Mouse (Mus musculus) gastrocnemius, adult 8-10 months (tissue): ENCODE results near the gene A030005L19Rik. TPM values are rescaled to one million over a fixed set of nuclear protein-coding genes. Genes with fewer than 3 reads are reported as not detected.
"Not testable (repeated sequence)": the region's sequence is repeated elsewhere in the genome, so short reads cannot be mapped to it uniquely, and the experiment has no call there.

ENCODE experiments used
- DNase-seq, 2 experiments: peaks; one replicate each; pipeline ENCODE4 v3.0.0; 2022; ENCODE audit warnings: low spot score in 2 of 2
- total RNA-seq, 4 experiments: library from RNA; stranded (reverse); gene quantifications; 2 replicates each; pipeline ENCODE4 v1.2.4; 2022

Gene A030005L19Rik
- not detected for total RNA-seq

- no peak for DNase-seq
Observed at GRCm38 (mm10) chr1:82913025-82913424, at the start of gene A030005L19Rik. Gene A030005L19Rik (plus strand): TSS chr1:82913325.

- DNase-seq: no peak
Observed at GRCm38 (mm10) chr1:82870202-82870601, 42.9 kb upstream of the A030005L19Rik start.

- no peak for DNase-seq
Observed at GRCm38 (mm10) chr1:82879172-82879571, 34.0 kb upstream of the A030005L19Rik start.

- DNase-seq: no peak
Observed at GRCm38 (mm10) chr1:82880196-82880595, 32.9 kb upstream of the A030005L19Rik start.

GRCm38 (mm10) chr1:82893269-82893668 lies 19.9 kb upstream of the A030005L19Rik start:
- no peak for DNase-seq

GRCm38 (mm10) chr1:82900567-82900966 lies 12.6 kb upstream of the A030005L19Rik start:
- no peak for DNase-seq

GRCm38 (mm10) chr1:82901201-82901600 lies 11.9 kb upstream of the A030005L19Rik start:
- DNase-seq: no peak

- DNase-seq: no peak
Observed at GRCm38 (mm10) chr1:82905886-82906285, 7.2 kb upstream of the A030005L19Rik start.

GRCm38 (mm10) chr1:82913434-82913833 lies 309 bp downstream of the A030005L19Rik start:
- not testable (repeated sequence) for DNase-seq

GRCm38 (mm10) chr1:82924650-82925049 lies 11.5 kb downstream of the A030005L19Rik start, which contains the start of gene A030014E15Rik:
Gene A030014E15Rik (plus strand): TSS chr1:82924917.
- DNase-seq: no peak

GRCm38 (mm10) chr1:82930558-82930957 lies 17.4 kb downstream of the A030005L19Rik start:
- not testable (repeated sequence) for DNase-seq

GRCm38 (mm10) chr1:82931326-82931725 lies 18.2 kb downstream of the A030005L19Rik start, which contains the start of gene Gm6217:
Gene Gm6217 (minus strand): TSS chr1:82931399.
- not testable (repeated sequence) for DNase-seq

GRCm38 (mm10) chr1:82938666-82939065 lies 25.5 kb downstream of the A030005L19Rik start:
- no peak for DNase-seq

- not testable (repeated sequence) for DNase-seq
Observed at GRCm38 (mm10) chr1:82942505-82942904, 29.4 kb downstream of the A030005L19Rik start.

- not testable (repeated sequence) for DNase-seq
Observed at GRCm38 (mm10) chr1:82943295-82943694, 30.2 kb downstream of the A030005L19Rik start, which contains the start of gene A030003K21Rik. Gene A030003K21Rik (minus strand): TSS chr1:82943388.

GRCm38 (mm10) chr1:82946029-82946428 lies 32.9 kb downstream of the A030005L19Rik start:
- not testable (repeated sequence) for DNase-seq

GRCm38 (mm10) chr1:82948601-82949000 lies 35.5 kb downstream of the A030005L19Rik start:
- DNase-seq: no peak

- not testable (repeated sequence) for DNase-seq
Observed at GRCm38 (mm10) chr1:82955913-82956312, 42.8 kb downstream of the A030005L19Rik start, which contains the start of gene Gm7544. Gene Gm7544 (minus strand): TSS chr1:82956013.

GRCm38 (mm10) chr1:82959870-82960385 lies 46.8 kb downstream of the A030005L19Rik start, which contains the start of gene Gm47955:
Gene Gm47955 (plus strand): TSS chr1:82960286.
- DNase-seq: no peak
